Mouse (Mus musculus) embryo, embryonic 11 days (tissue): ENCODE measurements around the gene Ppp1cb.

ENCODE experiments used
- DNase-seq: peaks from one replicate; pipeline ENCODE4 v3.0.0-alpha.2; 2015

The Ppp1cb gene

GRCm38 (mm10) chr5:32445287-32445921 lies 13.2 kb upstream of the Ppp1cb start:
- DNase-seq = no peak

- DNase-seq = no peak
These were observed 12.2 kb upstream of the Ppp1cb start for GRCm38 (mm10) chr5:32446394-32446793.

- no peak for DNase-seq
These were observed 11.8 kb upstream of the Ppp1cb start for GRCm38 (mm10) chr5:32446810-32447209.

- DNase-seq = peak; percentile 58
These were observed 723 bp downstream of the Ppp1cb start for GRCm38 (mm10) chr5:32459251-32459881.

DNA sequence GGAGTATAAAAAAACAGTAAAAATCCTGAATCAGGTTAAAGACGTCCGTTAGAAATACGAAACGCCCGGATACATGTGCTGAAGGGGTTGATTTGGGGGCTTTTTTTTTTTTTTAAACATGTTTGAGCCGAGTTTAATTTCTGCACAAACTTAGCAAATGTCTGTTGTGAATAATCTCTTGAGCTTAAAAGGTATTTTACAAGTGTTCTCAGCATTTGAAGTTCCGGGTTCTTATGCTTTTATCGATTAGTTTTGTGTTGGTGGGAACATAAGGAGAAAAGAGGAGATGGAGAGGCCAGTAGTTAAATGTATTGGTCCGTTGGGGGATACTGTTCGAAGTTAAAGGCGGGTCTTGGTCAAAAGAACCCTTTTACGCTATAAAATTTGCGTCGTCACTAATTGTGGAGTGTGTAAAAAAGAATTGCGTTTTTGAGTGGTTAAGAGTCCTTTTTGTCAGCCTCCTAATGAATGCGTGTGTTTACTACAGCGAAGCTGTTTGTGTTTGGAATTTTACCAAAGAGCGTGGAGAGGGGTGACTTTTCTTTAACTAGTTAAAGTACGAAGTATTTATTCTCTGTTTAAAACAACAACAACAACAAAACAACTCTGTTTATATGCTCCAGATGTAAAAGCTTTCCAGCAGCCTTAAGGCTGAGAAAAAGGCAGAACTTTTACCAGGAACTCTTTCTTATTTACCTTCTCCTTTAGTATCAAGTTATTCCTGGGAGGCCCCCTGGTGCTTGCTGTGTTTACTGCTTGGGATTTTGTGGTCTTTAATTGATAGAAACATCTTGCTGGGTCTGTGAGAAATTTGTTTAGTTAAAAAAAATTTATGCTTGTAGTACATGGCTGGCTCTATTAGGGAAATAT lies 1.5 kb downstream of the Ppp1cb start:
- DNase-seq = peak; percentile 67

- no peak for DNase-seq
These were observed 2.3 kb downstream of the Ppp1cb start for GRCm38 (mm10) chr5:32460973-32461372.

GRCm38 (mm10) chr5:32472332-32473028 lies 13.8 kb downstream of the Ppp1cb start:
- DNase-seq = no peak

- no peak for DNase-seq
These were observed 14.3 kb downstream of the Ppp1cb start for GRCm38 (mm10) chr5:32473029-32473352.

- DNase-seq = no peak
These were observed 17.9 kb downstream of the Ppp1cb start for GRCm38 (mm10) chr5:32476501-32476900.

- DNase-seq = no peak
These were observed 20.3 kb downstream of the Ppp1cb start for GRCm38 (mm10) chr5:32478972-32479371.

DNA sequence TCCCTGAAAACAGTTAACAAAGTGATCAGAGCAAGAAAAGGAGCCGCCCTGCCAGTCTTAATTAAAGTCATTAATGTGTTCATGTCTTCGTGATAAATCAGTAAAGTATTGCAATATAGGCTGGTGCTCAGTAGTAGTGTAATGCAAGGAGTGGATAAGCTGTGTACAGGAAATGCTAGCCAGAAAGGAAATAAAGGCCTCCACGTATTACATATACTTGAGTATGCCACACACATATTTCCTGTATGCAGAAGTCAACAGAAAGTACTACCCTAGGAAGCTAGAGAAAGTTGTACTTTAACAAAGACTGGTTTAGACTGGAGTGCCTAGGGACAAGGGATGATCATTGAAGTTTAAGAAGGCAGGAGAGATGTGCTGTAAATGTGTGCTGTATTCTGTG lies 26.8 kb downstream of the Ppp1cb start:
- no peak for DNase-seq

DNA sequence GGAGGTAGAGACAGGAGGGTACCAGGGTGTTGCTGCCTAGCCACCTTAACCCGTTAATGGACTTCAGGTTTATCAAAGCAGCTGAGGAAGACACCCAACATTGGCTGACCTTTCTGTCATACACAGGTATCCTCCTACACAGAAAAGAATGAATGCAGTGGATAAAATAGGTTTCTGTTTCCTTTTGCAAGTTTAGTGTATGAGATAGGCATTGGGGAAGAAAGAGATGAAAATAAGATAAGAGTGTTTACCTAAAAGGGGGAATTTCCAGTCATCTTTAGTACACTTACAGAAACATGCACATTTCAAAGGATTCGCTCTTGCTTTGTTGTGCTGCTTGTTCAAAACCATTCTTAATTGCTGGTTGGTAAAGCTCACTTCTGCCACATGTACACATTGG lies 29.4 kb downstream of the Ppp1cb start:
- no peak for DNase-seq

DNA sequence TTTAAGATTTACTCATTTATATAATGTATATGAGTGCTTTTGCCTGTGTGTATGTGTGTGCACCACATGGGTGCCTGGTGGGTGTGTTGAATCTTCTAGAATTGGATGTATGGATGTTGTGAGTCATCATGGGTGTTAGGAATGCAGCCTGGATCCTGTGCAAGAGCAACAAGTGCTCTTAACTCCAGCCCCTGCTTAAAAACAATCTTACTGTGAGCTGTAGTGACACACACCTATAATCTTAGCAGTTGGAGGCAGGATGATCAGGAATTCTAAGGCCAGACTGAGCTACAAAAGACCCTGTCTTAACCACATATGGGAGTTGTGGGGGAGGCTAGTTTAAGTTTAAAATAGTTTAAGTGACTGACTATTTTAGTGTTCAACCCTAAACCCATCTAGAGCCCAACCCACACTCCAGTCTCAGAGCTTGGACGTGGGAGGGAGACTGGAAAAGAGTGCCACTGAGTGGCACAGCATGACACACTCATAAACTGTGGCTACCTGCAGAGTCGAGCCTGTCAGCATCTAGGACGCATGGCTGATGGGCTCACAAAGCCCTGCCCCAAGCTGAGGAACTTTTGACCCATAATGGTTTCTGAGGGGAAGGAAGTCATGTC lies 35.5 kb downstream of the Ppp1cb start:
- DNase-seq = no peak

GRCm38 (mm10) chr5:32508766-32509165 lies 50.1 kb downstream of the Ppp1cb start:
- DNase-seq = no peak

DNA sequence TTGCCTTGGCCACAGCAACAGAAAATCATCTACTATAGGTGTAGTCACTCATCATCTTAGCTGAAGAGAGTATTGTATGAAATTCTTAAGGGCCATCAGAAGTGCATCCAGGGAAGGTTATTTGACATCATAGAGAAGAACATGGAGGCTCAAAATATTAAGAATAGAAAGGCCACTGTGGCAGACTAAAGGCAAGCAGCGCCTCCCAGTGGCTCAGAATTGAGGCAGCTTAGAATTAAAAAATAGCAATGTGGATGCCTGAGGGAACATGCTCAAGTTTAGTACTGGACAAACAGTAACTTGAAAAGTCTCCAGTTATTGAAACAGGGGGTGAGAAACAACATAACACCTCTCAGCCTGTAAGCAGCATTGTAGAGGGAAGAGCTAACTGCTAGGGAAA lies 61.7 kb downstream of the Ppp1cb start:
- DNase-seq = peak; percentile 15

GRCm38 (mm10) chr5:32549449-32549848 lies 90.8 kb downstream of the Ppp1cb start:
- DNase-seq = no peak

GRCm38 (mm10) chr5:32564697-32565096 lies 106.1 kb downstream of the Ppp1cb start:
- no peak for DNase-seq
